ENCODE assay signal across 8 mouse cellular contexts in the genomic region with DNA sequence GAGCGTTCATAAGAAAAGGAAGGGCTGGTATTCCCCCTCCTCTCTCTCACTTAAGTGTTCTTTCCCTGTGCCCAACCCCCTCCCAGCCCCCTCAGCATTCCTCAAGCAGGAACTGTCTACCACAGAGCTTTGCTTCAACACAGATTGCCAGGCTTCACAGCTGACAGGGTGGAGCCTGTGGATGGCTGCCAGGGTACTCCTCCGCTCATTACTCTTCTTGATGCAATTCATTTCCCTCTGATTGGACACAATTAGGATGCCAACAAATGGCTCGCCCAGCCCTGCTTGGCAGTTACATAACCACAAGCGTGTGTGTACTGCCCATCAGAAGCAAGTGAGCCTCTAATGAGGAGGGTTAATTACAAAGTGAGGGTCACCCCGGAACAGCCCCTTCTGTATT.
A peak's percentile ranks its signal among the peaks of the same experiment; 100 is the strongest.
DNase-seq lines count a peak whose midpoint lies in the region; ATAC-seq and TF ChIP-seq lines count a peak whose summit lies in the region.
"Had no signal": no experiment of that assay in that cellular context is flagged by ENCODE, and none has a peak within 500 bp of the region (broad histone marks: within the 10 kb centered on the region; RNA-seq: fewer than 3 reads in every experiment).

No protein-coding gene starts in this region.

- H3K9ac ChIP-seq in heart, embryonic 16.5 days (ENCODE audit: low read length): no peak overlapping the region
- no peak overlapping the region for H3K9ac ChIP-seq in liver, postnatal 0 days (replicated peaks)
- H3K9ac ChIP-seq: neural tube, embryonic 12.5 days had no signal

- WGBS in heart, embryonic 16.5 days: 51% methylated on average over 5 of the region's 5 CpGs
- 52% methylated on average over 5 of the region's 5 CpGs for WGBS in liver, postnatal 0 days (ENCODE audit: insufficient replicate concordance)

- ATAC-seq in heart, embryonic 16.5 days (replicated peaks; ENCODE audit: extremely low read depth, insufficient read depth, low FRiP score): peak; percentile 41; the same call in 1 of the 2 replicates
- ATAC-seq in liver, postnatal 0 days: no peak

- H3K4me3 ChIP-seq in heart, embryonic 16.5 days (ENCODE audit: low read length): no peak overlapping the region
- H3K4me3 ChIP-seq in liver, postnatal 0 days (ENCODE audit: low read depth, low read length): no peak overlapping the region
- H3K4me3 ChIP-seq: neural tube, embryonic 12.5 days had no signal

- H3K36me3 ChIP-seq in heart, embryonic 16.5 days (ENCODE audit: control insufficient read depth, insufficient read depth): no peaks in the 10 kb centered on the region
- no peaks in the 10 kb centered on the region for H3K36me3 ChIP-seq in liver, postnatal 0 days (replicated peaks; ENCODE audit: insufficient read depth, low read length)
- H3K36me3 ChIP-seq: neural tube, embryonic 12.5 days had no signal

- intact Hi-C loops in left cerebral cortex, postnatal 10 days (cut with DNase I): no loop called here

- no peaks in the 10 kb centered on the region for H3K9me3 ChIP-seq in heart, embryonic 16.5 days (replicated peaks; ENCODE audit: control insufficient read depth, low read length)
- no peaks in the 10 kb centered on the region for H3K9me3 ChIP-seq in liver, postnatal 0 days (ENCODE audit: low read length)
- H3K9me3 ChIP-seq: neural tube, embryonic 12.5 days had no signal

- TF ChIP-seq CTCF in liver, postnatal 0 days (IDR thresholded peaks at IDR 0.05; ENCODE audit: low read depth): no peak

- peak; percentile 12 for DNase-seq in ovary, adult 18-20 months (ENCODE audit: low spot score)
- no peak for DNase-seq in ovary, postnatal 10 days (ENCODE audit: low spot score)
- DNase-seq in cerebellum, postnatal 14 days: peak; percentile 91 to 95
- peak; percentile 76 to 78 for DNase-seq in left cerebral cortex, postnatal 10 days (ENCODE audit: extremely low spot score in 1 of 2, low spot score in 2 of 2)
- peak; percentile 80 for DNase-seq in right cerebral cortex, adult 18-20 months
- DNase-seq in liver, postnatal 0 days: no peak

- no peak overlapping the region for H3K4me2 ChIP-seq in heart, embryonic 16.5 days (ENCODE audit: low read depth, low read length)
- no peak overlapping the region for H3K4me2 ChIP-seq in liver, postnatal 0 days (ENCODE audit: low read depth, low read length)
- H3K4me2 ChIP-seq: neural tube, embryonic 12.5 days had no signal

- H3K27me3 ChIP-seq in heart, embryonic 16.5 days (ENCODE audit: control insufficient read depth, insufficient read depth, low read length): no peaks in the 10 kb centered on the region
- no peaks in the 10 kb centered on the region for H3K27me3 ChIP-seq in liver, postnatal 0 days (ENCODE audit: insufficient read depth, low read length)
- H3K27me3 ChIP-seq: neural tube, embryonic 12.5 days had no signal

- TF ChIP-seq EP300 in liver, postnatal 0 days (IDR thresholded peaks at IDR 0.05; ENCODE audit: low read depth): no peak

- no peak overlapping the region for H3K27ac ChIP-seq in heart, embryonic 16.5 days (ENCODE audit: low read length)
- no peak overlapping the region for H3K27ac ChIP-seq in liver, postnatal 0 days (ENCODE audit: low read depth)
- H3K27ac ChIP-seq: neural tube, embryonic 12.5 days had no signal

- 0 out of 2 replicates have a peak, but pooled peaks cover 4% of the 10 kb centered on the region for H3K4me1 ChIP-seq in heart, embryonic 16.5 days (ENCODE audit: control insufficient read depth, insufficient read depth, low read length)
- H3K4me1 ChIP-seq in liver, postnatal 0 days (ENCODE audit: insufficient read depth): no peaks in the 10 kb centered on the region
- H3K4me1 ChIP-seq: neural tube, embryonic 12.5 days had no signal

Comparison
In these comparisons a context has a peak if more than half of its experiments do, and no peak if none do; other contexts are left out.
1. DNase-seq: peak in ovary, adult 18-20 months (single experiment), cerebellum, postnatal 14 days (2 of 2), left cerebral cortex, postnatal 10 days (2 of 2) and right cerebral cortex, adult 18-20 months (single experiment); none in ovary, postnatal 10 days (single experiment) and liver, postnatal 0 days (single experiment).